8 mouse cellular contexts compared by ENCODE assay signal in genomic region chr6:142040306-142041175, GRCm38 (mm10). TPM values are rescaled to one million over a fixed set of nuclear protein-coding genes. Genes with fewer than 3 reads are reported as not detected.
DNase-seq lines count a peak whose midpoint lies in the region; ATAC-seq lines count a peak whose summit lies in the region.
"Had no signal": no experiment of that assay in that cellular context is flagged by ENCODE, and none has a peak within 500 bp of the region (broad histone marks: within the 10 kb centered on the region; RNA-seq: fewer than 3 reads in every experiment).

No protein-coding gene starts in this region.

- intact Hi-C loops in left cerebral cortex, postnatal 25 days (cut with DNase I) = loop anchor here (2.0 kb wide), 1 partner anchor 552 kb away; no protein-coding TSS in a partner anchor

- no peaks in the 10 kb centered on the region for H3K36me3 ChIP-seq in forebrain, embryonic 12.5 days (replicated peaks)
- no peaks in the 10 kb centered on the region for H3K36me3 ChIP-seq in intestine, embryonic 15.5 days

- H3K9ac ChIP-seq in forebrain, embryonic 12.5 days = no peak overlapping the region
- H3K9ac ChIP-seq in intestine, embryonic 15.5 days = no peak overlapping the region

- no peaks in the 10 kb centered on the region for H3K9me3 ChIP-seq in forebrain, embryonic 12.5 days
- H3K9me3 ChIP-seq in intestine, embryonic 15.5 days = no peaks in the 10 kb centered on the region

- H3K4me3 ChIP-seq in forebrain, embryonic 12.5 days (replicated peaks) = no peak overlapping the region
- H3K4me3 ChIP-seq in intestine, embryonic 15.5 days (replicated peaks) = no peak overlapping the region

- ATAC-seq in forebrain, embryonic 12.5 days (ENCODE audit: low FRiP score) = peak; percentile 45; the same call in 1 of the 2 replicates
- ATAC-seq in intestine, embryonic 15.5 days = peak; percentile 47; the same call in 1 of the 2 replicates

- DNase-seq in ES-CJ7 (ENCODE audit: low read depth, low spot score) = peak; percentile 73
- peak; percentile 72 for DNase-seq in ZHBTc4 (ENCODE audit: low read depth, low spot score)
- peak; percentile 48 to 62 for DNase-seq in left cerebral cortex, postnatal 25 days (ENCODE audit: low spot score in 2 of 2)
- peak; percentile 45 for DNase-seq in neural tube, embryonic 10.5 days (ENCODE audit: extremely low spot score, low spot score)
- DNase-seq in yolk sac, embryonic 10.5 days (ENCODE audit: low spot score) = peak; percentile 17

- H3K4me1 ChIP-seq in forebrain, embryonic 12.5 days = no peaks in the 10 kb centered on the region
- no peaks in the 10 kb centered on the region for H3K4me1 ChIP-seq in intestine, embryonic 15.5 days (replicated peaks)

- no peak overlapping the region for H3K4me2 ChIP-seq in forebrain, embryonic 12.5 days
- no peak overlapping the region for H3K4me2 ChIP-seq in intestine, embryonic 15.5 days (replicated peaks)

- 62% methylated on average over 16 of the region's 16 CpGs for WGBS in forebrain, embryonic 12.5 days
- 41% methylated on average over 16 of the region's 16 CpGs for whole genome bisulfite sequencing in intestine, embryonic 15.5 days

- H3K27ac ChIP-seq in forebrain, embryonic 12.5 days = no peak overlapping the region
- no peak overlapping the region for H3K27ac ChIP-seq in intestine, embryonic 15.5 days

- no peaks in the 10 kb centered on the region for H3K27me3 ChIP-seq in forebrain, embryonic 12.5 days
- H3K27me3 ChIP-seq in intestine, embryonic 15.5 days (replicated peaks) = no peaks in the 10 kb centered on the region

RNA-seq across cellular contexts. Expression of gene Gm6614, which starts 29.3 kb away (rescaled TPM):
- polyA plus RNA-seq in forebrain, embryonic 12.5 days (2016; fragmentation: Nextera tagmentation; extraction: Ambion mirVana) = not detected in 2 replicates
- polyA plus RNA-seq in intestine, embryonic 15.5 days (2015; fragmentation: Nextera tagmentation; extraction: Ambion mirVana) = not detected in 2 replicates
- total RNA-seq in left cerebral cortex, postnatal 25 days (2021) = not detected
- total RNA-seq: neutrophil, adult 5-6 weeks had no signal

Comparison
In these comparisons a context has a peak if more than half of its experiments do, and no peak if none do; other contexts are left out.
1. DNase-seq: peak in every context shown above with its lines; median percentile 73 in ES-CJ7; 72 in ZHBTc4; 55 in left cerebral cortex, postnatal 25 days; 45 in neural tube, embryonic 10.5 days; 17 in yolk sac, embryonic 10.5 days.